Mouse (Mus musculus): ENCODE data around the gene Nalcn. TPM values are rescaled to one million over a fixed set of nuclear protein-coding genes. Genes with fewer than 3 reads are reported as not detected.

The Nalcn gene
- total RNA-seq, 2 experiments from 2014 or later: not detected

DNA sequence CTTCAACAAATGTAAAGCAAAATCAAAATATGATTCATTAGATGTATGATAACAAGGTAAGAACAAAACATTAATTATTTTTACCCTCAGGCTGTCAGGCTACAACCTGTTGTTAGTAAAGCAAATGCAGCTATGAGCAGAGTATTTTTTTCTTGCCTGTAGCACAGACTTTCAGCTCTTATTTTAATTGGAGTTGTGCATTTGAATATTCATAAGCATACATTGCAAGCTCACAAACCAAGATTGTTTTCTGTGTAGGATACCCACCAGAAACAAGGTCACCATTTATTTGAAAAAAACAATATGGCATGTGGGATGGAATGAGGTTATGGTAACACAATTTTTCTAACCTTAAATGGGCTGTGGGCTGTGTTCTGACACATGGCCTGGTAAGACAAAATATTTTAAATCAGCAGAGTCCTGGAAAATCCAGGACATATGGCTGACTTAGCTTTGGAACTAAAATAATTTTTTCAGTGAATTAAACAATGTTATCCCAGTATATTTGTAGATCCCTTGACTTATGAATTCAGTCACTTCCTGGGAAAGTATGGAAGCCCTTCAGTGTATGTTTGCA lies 394.2 kb downstream of the Nalcn start:
- ATAC-seq (replicated peaks; ENCODE audit: poor library complexity): no peak

Other genes with a start within 250 kb of the Nalcn start
- not detected in 2 replicates for gene Itgbl1, start 32.8 kb upstream of the Nalcn start, total RNA-seq (2015)
- not detected in 2 replicates for gene Itgbl1, start 32.8 kb upstream of the Nalcn start, total RNA-seq (2017)